Mouse (Mus musculus) embryonic facial prominence, embryonic 12.5 days (tissue): ENCODE results near the gene Sytl1. TPM values are rescaled to one million over a fixed set of nuclear protein-coding genes. Genes with fewer than 3 reads are reported as not detected.

ENCODE experiments used
- ATAC-seq: fragments of 200-750 bp; cut with Nextera tagmentation; 2 replicates; pipeline ENCODE4 v1.8.0; 2017; ENCODE audit not compliant: insufficient number of reproducible peaks, insufficient read depth, low FRiP score, low TSS enrichment
- H3K27ac ChIP-seq: fragments of 300-500 bp; sonication (generic); 2 replicates; pipeline ENCODE4 v1.5.1; 2016; ENCODE audit warnings: mild to moderate bottlenecking
- H3K27me3 ChIP-seq: fragments of 300-500 bp; sonication (generic); 2 replicates; pipeline ENCODE4 v1.6.1; 2016; ENCODE audit warnings: mild to moderate bottlenecking, moderate library complexity
- H3K36me3 ChIP-seq: fragments of 300-500 bp; sonication (generic); 2 replicates; pipeline ENCODE4 v1.6.1; 2016; ENCODE audit warnings: mild to moderate bottlenecking
- H3K4me1 ChIP-seq: fragments of 300-500 bp; sonication (generic); 2 replicates; pipeline ENCODE4 v1.6.1; 2016
- H3K4me2 ChIP-seq: fragments of 300-500 bp; sonication (generic); replicated peaks from 2 replicates; pipeline ENCODE4 v1.6.1; 2016; ENCODE audit warnings: mild to moderate bottlenecking, moderate library complexity
- H3K4me3 ChIP-seq: fragments of 300-500 bp; sonication (generic); 2 replicates; pipeline ENCODE4 v1.5.1; 2016; ENCODE audit warnings: mild to moderate bottlenecking
- H3K9ac ChIP-seq: fragments of 300-500 bp; sonication (generic); 2 replicates; pipeline ENCODE4 v1.6.1; 2016; ENCODE audit warnings: mild to moderate bottlenecking, moderate library complexity
- H3K9me3 ChIP-seq: fragments of 300-500 bp; sonication (generic); 2 replicates; pipeline ENCODE4 v1.6.1; 2016; ENCODE audit warnings: mild to moderate bottlenecking, moderate library complexity
- WGBS: fragments of 180-500 bp; shearing (Covaris S2); methylation state at CpG from one replicate; pipeline ENCODE4 v1.1.7; 2016; 5-methylcytosine and 5-hydroxymethylcytosine counted together
- polyA plus RNA-seq: library from polyadenylated mRNA; unstranded; fragments of >200 nt; fragmentation: Nextera tagmentation; extraction: Ambion mirVana; gene quantifications from 2 replicates; pipeline ENCODE4 v1.2.1, GENCODE M21; 2016

The Sytl1 gene
- polyA plus RNA-seq, 1 experiment from 2014 or later = 2.8 TPM

DNA sequence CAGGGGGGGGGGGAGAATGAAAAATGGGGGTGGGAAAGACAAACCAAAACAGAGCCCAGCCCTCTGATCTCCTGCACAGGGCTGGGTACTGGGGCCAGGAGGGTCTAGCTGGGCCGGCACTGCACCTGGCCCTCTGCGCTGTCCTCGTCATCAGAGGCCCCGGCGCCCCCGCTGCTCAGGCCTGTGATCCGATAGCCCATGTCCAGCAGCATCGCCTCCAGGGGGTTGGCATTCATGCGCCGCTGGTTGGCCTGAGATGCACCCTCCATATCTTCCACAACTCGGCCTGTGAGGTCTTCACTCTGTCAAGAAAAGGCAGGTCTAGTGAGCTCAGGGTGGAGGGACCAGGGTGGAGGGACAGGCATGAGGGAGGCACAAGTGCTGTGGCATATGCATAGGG, 31.2 kb upstream of the Sytl1 start:
- Histone ChIP-seq H3K9ac (peak overlapping the region; percentile 31; the same call in 1 of the 2 replicates), H3K4me3 (no peak overlapping the region), H3K27me3 (0 out of 2 replicates have a peak, but pooled peaks cover 4% of the 10 kb centered on the region), H3K9me3 (no peaks in the 10 kb centered on the region), H3K36me3 (peaks cover 26% of the 10 kb centered on the region; the same call in 1 of the 2 replicates), H3K27ac (no peak overlapping the region), H3K4me1 (peaks cover 33% of the 10 kb centered on the region), H3K4me2 (no peak overlapping the region)
- WGBS = 36% methylated on average over 11 of the region's 11 CpGs
- ATAC-seq = no peak

DNA sequence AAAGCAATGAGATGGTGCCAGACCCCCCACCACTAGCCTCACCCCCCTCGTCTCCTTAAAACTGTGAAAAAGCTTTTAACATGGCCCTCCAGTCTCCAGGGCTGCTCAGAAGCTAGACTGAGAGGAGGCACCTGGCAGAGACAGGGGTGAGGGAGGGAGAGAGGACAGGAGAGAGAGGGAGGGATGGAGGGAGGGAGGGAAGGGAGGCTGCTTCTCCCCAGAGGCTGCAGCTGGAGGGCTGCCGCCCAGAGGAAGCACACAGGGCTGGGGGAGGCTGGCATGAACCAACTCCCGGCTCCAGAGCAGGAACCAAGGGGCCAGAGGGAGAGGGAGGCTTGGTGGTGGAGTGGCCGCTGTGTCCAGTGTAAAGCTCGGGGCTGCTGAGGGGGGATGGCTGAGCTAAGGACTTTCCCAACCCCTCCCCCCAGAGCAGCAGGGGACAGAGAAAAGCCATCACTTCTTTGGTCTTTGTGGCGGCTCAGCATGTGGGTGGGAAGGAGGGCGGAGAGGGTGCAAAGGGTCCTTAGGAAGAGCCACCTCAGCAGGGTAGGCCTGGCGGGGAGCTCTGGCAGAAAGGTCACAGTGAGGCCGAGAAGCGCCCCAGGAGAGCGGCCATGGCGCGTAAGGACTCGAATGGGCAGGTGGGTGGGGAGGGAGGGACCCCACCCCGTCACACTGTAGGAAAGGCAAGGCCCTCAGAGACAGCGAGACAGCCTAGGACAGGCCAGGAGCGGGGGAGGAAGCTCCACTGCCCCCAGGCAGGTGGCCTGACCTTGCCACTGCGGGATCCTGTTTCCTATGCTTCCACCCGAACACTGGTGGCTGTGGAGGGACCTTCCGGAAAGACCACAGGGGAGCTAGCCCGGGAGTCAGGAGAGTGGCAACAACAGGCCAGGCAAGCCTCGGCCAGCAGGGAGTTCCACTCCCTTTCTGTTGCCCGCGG, 30.3 kb upstream of the Sytl1 start:
- no peaks in the 10 kb centered on the region for H3K9me3 ChIP-seq
- H3K4me3 ChIP-seq = no peak overlapping the region
- H3K9ac ChIP-seq = peak overlapping the region; percentile 31
- H3K27me3 ChIP-seq = 0 out of 2 replicates have a peak, but pooled peaks cover 4% of the 10 kb centered on the region
- peak; percentile 42; the same call in 1 of the 2 replicates for ATAC-seq
- H3K36me3 ChIP-seq = peaks cover 26% of the 10 kb centered on the region; the same call in 1 of the 2 replicates
- no peak overlapping the region for H3K4me2 ChIP-seq
- 17% methylated on average over 24 of the region's 24 CpGs for WGBS
- peak overlapping the region; percentile 57; the same call in 1 of the 2 replicates for H3K27ac ChIP-seq
- H3K4me1 ChIP-seq = peaks cover 25% of the 10 kb centered on the region

- WGBS = 65% methylated on average over 4 of the region's 4 CpGs
- ATAC-seq = no peak
These were observed 29.5 kb upstream of the Sytl1 start for GRCm38 (mm10) chr4:133292405-133292804.

DNA sequence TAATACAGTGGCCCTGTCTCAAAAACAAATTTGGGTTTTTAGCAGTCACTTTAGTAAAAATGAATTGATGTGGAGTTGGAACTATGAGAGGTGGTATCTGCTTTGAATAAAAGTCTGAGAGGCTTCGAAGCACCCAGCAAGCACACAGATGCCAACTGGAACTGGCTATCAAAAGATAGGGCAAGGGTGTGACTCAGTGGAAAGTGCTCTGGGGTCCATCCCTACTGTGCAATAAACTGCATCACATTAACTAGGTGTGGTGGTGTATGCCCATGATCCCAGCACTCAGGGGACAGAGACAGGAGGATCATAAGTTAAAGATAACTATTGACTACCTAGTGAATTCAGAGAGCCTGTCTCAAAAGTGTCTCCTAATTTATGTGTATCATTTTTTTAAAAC, 28.3 kb upstream of the Sytl1 start:
- no peak for ATAC-seq
- Histone ChIP-seq H3K4me2 (no peak overlapping the region), H3K9me3 (no peaks in the 10 kb centered on the region), H3K36me3 (peaks cover 21% of the 10 kb centered on the region; the same call in 1 of the 2 replicates), H3K9ac (no peak overlapping the region; the same call in 1 of the 2 replicates), H3K4me3 (no peak overlapping the region), H3K4me1 (peaks cover 17% of the 10 kb centered on the region), H3K27me3 (0 out of 2 replicates have a peak, but pooled peaks cover 4% of the 10 kb centered on the region), H3K27ac (no peak overlapping the region)
- 95% methylated on average over 1 of the region's 1 CpGs for WGBS

More at GRCm38 (mm10) chr4:133292405-133292804, 29.5 kb upstream of the Sytl1 start:
- Histone ChIP-seq H3K27ac (0 out of 2 replicates have a peak overlapping the region, but pooled peaks have one; percentile 57), H3K4me1 (peaks cover 17% of the 10 kb centered on the region), H3K36me3 (peaks cover 26% of the 10 kb centered on the region; the same call in 1 of the 2 replicates), H3K4me3 (no peak overlapping the region), H3K27me3 (0 out of 2 replicates have a peak, but pooled peaks cover 4% of the 10 kb centered on the region), H3K9me3 (no peaks in the 10 kb centered on the region), H3K4me2 (no peak overlapping the region), H3K9ac (no peak overlapping the region)

GRCm38 (mm10) chr4:133286476-133287077, 23.7 kb upstream of the Sytl1 start:
- H3K27ac ChIP-seq = no peak overlapping the region
- H3K4me2 ChIP-seq = no peak overlapping the region
- no peaks in the 10 kb centered on the region for H3K9me3 ChIP-seq
- H3K27me3 ChIP-seq = no peaks in the 10 kb centered on the region
- no peaks in the 10 kb centered on the region for H3K36me3 ChIP-seq
- H3K4me1 ChIP-seq = peaks cover 18% of the 10 kb centered on the region
- ATAC-seq = no peak
- 82% methylated on average over 4 of the region's 4 CpGs for WGBS
- no peak overlapping the region for H3K9ac ChIP-seq
- H3K4me3 ChIP-seq = no peak overlapping the region

DNA sequence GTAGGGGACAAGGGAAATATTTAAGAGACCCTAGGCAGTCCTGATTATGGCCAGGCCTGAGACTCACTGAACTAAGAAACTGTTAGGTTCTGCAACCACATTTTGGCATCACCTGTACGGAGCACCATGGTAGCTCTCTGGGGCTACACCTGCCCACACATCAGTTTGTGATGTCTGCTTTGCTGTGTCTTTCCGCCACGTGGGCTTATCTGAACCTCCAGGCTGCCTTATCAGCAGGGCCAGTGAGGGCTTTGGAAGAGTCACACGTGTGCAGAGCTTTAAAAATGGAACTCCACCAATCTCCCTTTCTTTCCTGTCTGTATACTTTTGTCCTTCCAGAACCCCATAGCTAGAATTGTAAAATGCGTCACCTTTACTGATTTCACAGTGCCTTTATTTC, 23.0 kb upstream of the Sytl1 start:
- Histone ChIP-seq H3K36me3 (no peaks in the 10 kb centered on the region), H3K27ac (no peak overlapping the region), H3K4me2 (no peak overlapping the region), H3K4me1 (peaks cover 24% of the 10 kb centered on the region), H3K9me3 (no peaks in the 10 kb centered on the region), H3K27me3 (no peaks in the 10 kb centered on the region), H3K9ac (no peak overlapping the region), H3K4me3 (no peak overlapping the region)
- WGBS = 81% methylated on average over 5 of the region's 5 CpGs
- ATAC-seq = no peak

GRCm38 (mm10) chr4:133285299-133285698, 22.4 kb upstream of the Sytl1 start:
- H3K9ac ChIP-seq = no peak overlapping the region
- no peak for ATAC-seq
- peaks cover 27% of the 10 kb centered on the region for H3K4me1 ChIP-seq
- H3K4me3 ChIP-seq = no peak overlapping the region
- H3K9me3 ChIP-seq = no peaks in the 10 kb centered on the region
- peak overlapping the region; percentile 23; the same call in 1 of the 2 replicates for H3K27ac ChIP-seq
- WGBS = 72% methylated on average over 3 of the region's 3 CpGs
- no peaks in the 10 kb centered on the region for H3K36me3 ChIP-seq
- no peaks in the 10 kb centered on the region for H3K27me3 ChIP-seq
- no peak overlapping the region for H3K4me2 ChIP-seq

DNA sequence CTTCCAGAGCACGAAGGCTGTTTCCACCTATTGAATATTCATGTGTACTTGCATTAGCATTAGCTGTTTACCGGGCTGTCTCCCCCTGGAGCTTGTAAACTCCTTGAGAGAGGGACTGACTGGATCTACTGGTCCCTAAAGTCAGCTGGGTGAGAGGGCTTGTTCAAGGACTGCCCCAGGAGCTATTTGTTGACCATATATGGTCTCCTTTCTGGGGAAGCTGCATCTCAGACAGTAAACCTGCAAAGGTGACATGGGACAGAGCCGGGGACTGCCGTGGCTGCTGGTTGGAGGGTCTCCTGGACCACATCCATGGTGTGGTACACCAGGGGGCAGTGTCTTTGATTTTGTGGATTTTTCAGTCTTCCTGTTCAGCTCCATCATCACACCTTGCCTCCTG, 19.7 kb upstream of the Sytl1 start:
- Histone ChIP-seq H3K9ac (peak overlapping the region; percentile 24; the same call in 1 of the 2 replicates), H3K4me3 (no peak overlapping the region), H3K4me2 (peak overlapping the region; percentile 31; the same call in 1 of the 2 replicates), H3K27ac (peak overlapping the region; percentile 96), H3K4me1 (peaks cover 27% of the 10 kb centered on the region), H3K27me3 (no peaks in the 10 kb centered on the region), H3K9me3 (no peaks in the 10 kb centered on the region), H3K36me3 (no peaks in the 10 kb centered on the region)
- 0 out of 2 replicates have a peak, but pooled peaks have one; percentile 14 for ATAC-seq
- 15% methylated on average over 4 of the region's 4 CpGs for WGBS

DNA sequence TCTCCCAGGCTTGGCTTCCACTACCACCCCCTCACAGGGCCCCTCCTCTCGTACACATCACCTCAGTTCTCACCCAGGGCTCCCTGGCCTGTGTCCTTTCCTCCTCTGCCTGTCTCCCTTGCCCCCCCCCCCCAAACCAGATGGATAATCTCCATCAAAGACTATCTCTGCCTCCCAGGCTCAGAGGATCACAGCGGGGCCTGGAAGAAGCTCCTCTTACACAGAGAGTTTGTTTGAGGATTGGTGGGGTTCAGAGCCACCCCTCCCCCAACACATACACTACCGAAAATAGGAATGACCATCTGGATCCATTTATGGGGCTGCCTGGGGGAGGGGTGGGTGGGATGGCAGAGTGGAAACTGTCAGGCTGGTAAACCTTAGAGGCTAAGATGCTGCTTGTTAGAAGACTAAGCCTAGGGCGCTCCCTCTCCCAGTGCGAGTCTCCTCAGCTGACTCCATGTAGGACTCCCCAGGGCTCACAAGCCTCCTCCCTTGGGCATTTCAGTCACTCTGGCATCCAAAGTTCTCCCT, 19.1 kb upstream of the Sytl1 start:
- H3K9ac ChIP-seq = peak overlapping the region; percentile 24; the same call in 1 of the 2 replicates
- peak overlapping the region; percentile 31 for H3K4me2 ChIP-seq
- no peak overlapping the region for H3K4me3 ChIP-seq
- H3K27ac ChIP-seq = peak overlapping the region; percentile 96
- H3K9me3 ChIP-seq = no peaks in the 10 kb centered on the region
- peaks cover 27% of the 10 kb centered on the region for H3K4me1 ChIP-seq
- WGBS = 2% methylated on average over 5 of the region's 5 CpGs
- peak; percentile 70 for ATAC-seq
- H3K27me3 ChIP-seq = no peaks in the 10 kb centered on the region
- no peaks in the 10 kb centered on the region for H3K36me3 ChIP-seq

GRCm38 (mm10) chr4:133281513-133281912, 18.6 kb upstream of the Sytl1 start:
- no peaks in the 10 kb centered on the region for H3K36me3 ChIP-seq
- 26% methylated on average over 7 of the region's 7 CpGs for WGBS
- H3K4me3 ChIP-seq = no peak overlapping the region
- no peak overlapping the region; the same call in 1 of the 2 replicates for H3K9ac ChIP-seq
- H3K27ac ChIP-seq = peak overlapping the region; percentile 96
- H3K27me3 ChIP-seq = no peaks in the 10 kb centered on the region
- H3K4me2 ChIP-seq = peak overlapping the region; percentile 31
- no peaks in the 10 kb centered on the region for H3K9me3 ChIP-seq
- no peak for ATAC-seq
- peaks cover 29% of the 10 kb centered on the region for H3K4me1 ChIP-seq

DNA sequence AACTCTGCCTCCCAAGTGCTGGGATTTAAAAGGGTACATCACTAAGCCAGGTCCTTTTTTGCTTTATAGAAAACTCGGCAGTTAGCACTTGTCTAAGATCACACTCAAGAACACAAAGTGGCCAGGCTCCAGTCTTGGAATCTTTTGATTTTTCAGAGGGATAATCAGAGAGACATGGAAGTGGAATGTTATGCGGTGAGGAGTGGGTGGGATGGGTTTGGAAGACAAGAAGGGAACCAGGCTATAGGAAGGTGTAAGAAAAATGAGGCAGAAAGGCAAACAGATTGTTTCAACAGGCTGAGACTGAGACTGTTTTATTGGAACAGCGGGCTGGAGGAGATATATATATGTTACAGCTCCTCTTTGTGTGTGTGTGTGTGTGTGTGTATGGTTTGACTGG, 15.6 kb upstream of the Sytl1 start:
- no peaks in the 10 kb centered on the region for H3K9me3 ChIP-seq
- 84% methylated on average over 3 of the region's 3 CpGs for WGBS
- H3K4me2 ChIP-seq = peak overlapping the region; percentile 72
- ATAC-seq = no peak
- H3K4me1 ChIP-seq = peaks cover 38% of the 10 kb centered on the region
- H3K27me3 ChIP-seq = no peaks in the 10 kb centered on the region
- peak overlapping the region; percentile 82 for H3K4me3 ChIP-seq
- H3K27ac ChIP-seq = peak overlapping the region; percentile 94
- H3K9ac ChIP-seq = peak overlapping the region; percentile 86
- H3K36me3 ChIP-seq = peaks cover 4% of the 10 kb centered on the region; the same call in 1 of the 2 replicates
